Mouse (Mus musculus): ENCODE results near the gene Mcrip1. TPM values are rescaled to one million over a fixed set of nuclear protein-coding genes. Genes with fewer than 3 reads are reported as not detected.

Gene Mcrip1
- total RNA-seq, 2 experiments from 2014 or later, result 60.0 to 62.2 TPM

- DNase-seq, result no peak
Observed at GRCm38 (mm10) chr11:120545964-120546363, 3.6 kb downstream of the Mcrip1 start.

GRCm38 (mm10) chr11:120542376-120542775, 7.2 kb downstream of the Mcrip1 start:
- peak; percentile 70 for DNase-seq

- no peak for DNase-seq
Observed at GRCm38 (mm10) chr11:120541907-120542306, 7.6 kb downstream of the Mcrip1 start.

GRCm38 (mm10) chr11:120539285-120540014, 10.1 kb downstream of the Mcrip1 start:
- no peak for DNase-seq

GRCm38 (mm10) chr11:120538955-120539284, 10.6 kb downstream of the Mcrip1 start:
- DNase-seq, result no peak

- DNase-seq, result peak; percentile 83
Observed at GRCm38 (mm10) chr11:120538485-120538884, 11.0 kb downstream of the Mcrip1 start.

- DNase-seq, result no peak
Observed at GRCm38 (mm10) chr11:120535804-120536203, 13.7 kb downstream of the Mcrip1 start.

GRCm38 (mm10) chr11:120535145-120535544, 14.4 kb downstream of the Mcrip1 start:
- DNase-seq, result no peak

- DNase-seq, result no peak
Observed at GRCm38 (mm10) chr11:120534093-120534492, 15.4 kb downstream of the Mcrip1 start.

- DNase-seq, result no peak
Observed at GRCm38 (mm10) chr11:120531646-120532045, 17.9 kb downstream of the Mcrip1 start.

GRCm38 (mm10) chr11:120530085-120530964, 19.2 kb downstream of the Mcrip1 start, which contains the start of gene Gcgr:
Gcgr (plus strand) TSS chr11:120530699.
- no peak for DNase-seq

GRCm38 (mm10) chr11:120528903-120529302, 20.6 kb downstream of the Mcrip1 start:
- DNase-seq, result no peak

- DNase-seq, result no peak
Observed at GRCm38 (mm10) chr11:120527690-120528354, 21.7 kb downstream of the Mcrip1 start.

GRCm38 (mm10) chr11:120525959-120526358, 23.6 kb downstream of the Mcrip1 start:
- DNase-seq, result no peak

- DNase-seq, result no peak
Observed at GRCm38 (mm10) chr11:120522581-120522980, 26.9 kb downstream of the Mcrip1 start.

GRCm38 (mm10) chr11:120520967-120521540, 28.5 kb downstream of the Mcrip1 start:
- DNase-seq, result peak; percentile 78

- DNase-seq, result no peak
Observed at GRCm38 (mm10) chr11:120520498-120520897, 29.0 kb downstream of the Mcrip1 start.

- DNase-seq, result peak; percentile 58
Observed at GRCm38 (mm10) chr11:120519738-120520137, 29.8 kb downstream of the Mcrip1 start.

GRCm38 (mm10) chr11:120518558-120518957, 31.0 kb downstream of the Mcrip1 start:
- DNase-seq, result no peak

GRCm38 (mm10) chr11:120518027-120518426, 31.5 kb downstream of the Mcrip1 start:
- no peak for DNase-seq

GRCm38 (mm10) chr11:120517147-120517546, 32.4 kb downstream of the Mcrip1 start:
- no peak for DNase-seq

GRCm38 (mm10) chr11:120515611-120516010, 33.9 kb downstream of the Mcrip1 start:
- peak; percentile 94 for DNase-seq
